12 mouse cellular contexts compared by ENCODE assay signal in genomic region chr14:47116062-47116762, GRCm38 (mm10).
DNase-seq lines count a peak whose midpoint lies in the region; ATAC-seq and TF ChIP-seq lines count a peak whose summit lies in the region.
"Had no signal": no experiment of that assay in that cellular context is flagged by ENCODE, and none has a peak within 500 bp of the region (broad histone marks: within the 10 kb centered on the region; RNA-seq: fewer than 3 reads in every experiment).

No protein-coding gene starts in this region.

- H3K9ac ChIP-seq in intestine, embryonic 16.5 days (ENCODE audit: low read depth, low read length) = no peak overlapping the region
- H3K9ac ChIP-seq: limb, embryonic 15.5 days had no signal

- H3K4me3 ChIP-seq in intestine, embryonic 16.5 days (ENCODE audit: low read length) = no peak overlapping the region
- H3K4me3 ChIP-seq in gastrocnemius, adult 2 months = no peak overlapping the region
- H3K4me3 ChIP-seq: limb, embryonic 15.5 days had no signal

- no peak for TF ChIP-seq CTCF in Patski (IDR thresholded peaks at IDR 0.05)
- TF ChIP-seq CTCF in gastrocnemius, adult 2 months (IDR thresholded peaks at IDR 0.05) = no peak

- ATAC-seq in Patski = peak; percentile 38
- peak; percentile 98 for ATAC-seq in intestine, embryonic 16.5 days
- ATAC-seq in megakaryocyte-erythroid progenitor cell, adult 5-6 weeks (replicated peaks; ENCODE audit: low FRiP score, low TSS enrichment, poor library complexity, severe bottlenecking) = peak; percentile 96
- ATAC-seq: inflammation-experienced regulatory T-cells, adult 6 months had no signal

- no peaks in the 10 kb centered on the region for H3K36me3 ChIP-seq in intestine, embryonic 16.5 days (ENCODE audit: control insufficient read depth, insufficient read depth, low read length)
- H3K36me3 ChIP-seq: limb, embryonic 15.5 days had no signal

- POLR2A ChIA-PET in Patski (lab: Charles Lee) = no interaction called here

- in situ Hi-C loops in Patski (cut with MboI; ENCODE audit: low pct_unique_long_range_greater_than_20kb) = no loop called here

- no peaks in the 10 kb centered on the region for H3K9me3 ChIP-seq in intestine, embryonic 16.5 days (ENCODE audit: control insufficient read depth, low read length)
- H3K9me3 ChIP-seq: limb, embryonic 15.5 days had no signal

- intact Hi-C loops in gastrocnemius, adult 2 months (cut with DNase I) = no loop called here

- H3K27ac ChIP-seq in intestine, embryonic 16.5 days (ENCODE audit: low read length) = 0 out of 2 replicates have a peak overlapping the region, but pooled peaks have one; percentile 17
- no peak overlapping the region for H3K27ac ChIP-seq in gastrocnemius, adult 2 months
- H3K27ac ChIP-seq: limb, embryonic 15.5 days had no signal

- no peak overlapping the region for H3K4me2 ChIP-seq in intestine, embryonic 16.5 days (ENCODE audit: low read depth, low read length)
- H3K4me2 ChIP-seq: limb, embryonic 15.5 days had no signal

- no peaks in the 10 kb centered on the region for H3K4me1 ChIP-seq in intestine, embryonic 16.5 days (ENCODE audit: control insufficient read depth, insufficient read depth, low read length)

- DNase-seq in adrenal gland, adult 2 months = peak; percentile 35
- no peak for DNase-seq in adrenal gland, postnatal 10 days
- DNase-seq in Patski (ENCODE audit: low read depth, low spot score) = no peak
- DNase-seq in layer of hippocampus, postnatal 36 days = no peak
- DNase-seq in gastrocnemius, adult 2 months = no peak
- DNase-seq in left cerebral cortex, adult 18-20 months (ENCODE audit: low spot score in 2 of 2) = no peak
- DNase-seq: heart, adult 11 months; kidney, postnatal 36 days had no signal

- CTCF ChIA-PET in Patski (lab: Charles Lee) = no interaction called here

- 60% methylated on average over 10 of the region's 10 CpGs for WGBS in intestine, embryonic 16.5 days

- no peaks in the 10 kb centered on the region for H3K27me3 ChIP-seq in Patski
- H3K27me3 ChIP-seq in intestine, embryonic 16.5 days (replicated peaks; ENCODE audit: control insufficient read depth, insufficient read depth, low read length) = no peaks in the 10 kb centered on the region
- H3K27me3 ChIP-seq: limb, embryonic 15.5 days had no signal

Comparison
In these comparisons a context has a peak if more than half of its experiments do, and no peak if none do; other contexts are left out.
1. ATAC-seq: peak in every context shown above with its lines; median percentile 98 in intestine, embryonic 16.5 days; 96 in megakaryocyte-erythroid progenitor cell, adult 5-6 weeks; 38 in Patski.